Mouse (Mus musculus) C2C12 (cell line): Measurements from ENCODE around the gene Bbx.

Experiments used
- CTCF ChIP-seq: IDR thresholded peaks from one replicate; pipeline ENCODE4 v1.5.1; 2011; ENCODE audit not compliant: control insufficient read depth, insufficient read depth, insufficient read length
- MAX ChIP-seq: IDR thresholded peaks from one replicate; pipeline ENCODE4 v1.6.1; 2011; ENCODE audit warnings: mild to moderate bottlenecking, control low read depth
- MYOD1 ChIP-seq: IDR thresholded peaks from one replicate; pipeline ENCODE4 v1.6.1; 2011; ENCODE audit warnings: low read depth; ENCODE audit not compliant: control insufficient read depth, insufficient read length
- USF1 ChIP-seq: IDR thresholded peaks from one replicate; pipeline ENCODE4 v1.6.1; 2011; ENCODE audit warnings: low read depth, mild to moderate bottlenecking, control low read depth, moderate library complexity

GRCm38 (mm10) chr16:50324292-50324691 is 107.9 kb downstream of the Bbx start:
- TF ChIP-seq MAX (no peak), CTCF (no peak), MYOD1 (no peak), USF1 (no peak)
